Mouse (Mus musculus): ENCODE data around the gene Gm10439. TPM values are rescaled to one million over a fixed set of nuclear protein-coding genes. Genes with fewer than 3 reads are reported as not detected.
"Not testable (repeated sequence)": the region's sequence is repeated elsewhere in the genome, so short reads cannot be mapped to it uniquely, and the experiment has no call there.

Gene Gm10439
- polyA plus RNA-seq (2016; fragmentation: Nextera tagmentation; extraction: Ambion mirVana) = not detected in 2 replicates

- WGBS = no CpG with 5 or more reads among the region's 6 CpGs
- not testable (repeated sequence) for H3K9me3 ChIP-seq; DNase-seq (ENCODE audit: low spot score); H3K36me3 ChIP-seq (replicated peaks); H3K4me1 ChIP-seq; H3K27me3 ChIP-seq (replicated peaks; ENCODE audit: low read depth, poor library complexity, severe bottlenecking); H3K4me3 ChIP-seq; H3K27ac ChIP-seq (replicated peaks)
These were observed at the start of gene Gm10439 for GRCm38 (mm10) chrX:149594270-149594669. TSS of gene Gm10439 (plus strand) at chrX:149594570.

Other genes starting within 250 kb of the Gm10439 start
- not detected in 2 replicates for gene Gm15085, start 147.0 kb upstream of the Gm10439 start, polyA plus RNA-seq (2016; fragmentation: Nextera tagmentation; extraction: Ambion mirVana)
- not detected in 2 replicates for gene Gm15097, start 189.9 kb downstream of the Gm10439 start, polyA plus RNA-seq (2016; fragmentation: Nextera tagmentation; extraction: Ambion mirVana)